Comparison of ENCODE assay signal across 8 mouse cellular contexts in genomic region chr16:72027404-72028215, GRCm38 (mm10).
DNase-seq lines count a peak whose midpoint lies in the region; ATAC-seq lines count a peak whose summit lies in the region.

No protein-coding gene starts in this region.

- H3K4me2 ChIP-seq in heart, embryonic 11.5 days = peak overlapping the region; percentile 92
- H3K4me2 ChIP-seq in limb, embryonic 12.5 days = peak overlapping the region; percentile 80

- peaks cover 10% of the 10 kb centered on the region for H3K27me3 ChIP-seq in heart, embryonic 11.5 days (ENCODE audit: control insufficient read depth, insufficient read depth, low read length)
- H3K27me3 ChIP-seq in limb, embryonic 12.5 days = peaks cover 32% of the 10 kb centered on the region

- 0 out of 2 replicates have a peak overlapping the region, but pooled peaks have one; percentile 56 for H3K9ac ChIP-seq in heart, embryonic 11.5 days (ENCODE audit: low read depth, low read length)
- 0 out of 2 replicates have a peak overlapping the region, but pooled peaks have one; percentile 14 for H3K9ac ChIP-seq in limb, embryonic 12.5 days (replicated peaks)

- intact Hi-C loops in heart, postnatal 25 days (cut with DNase I) = no loop called here

- no peak for DNase-seq in heart, postnatal 25 days (ENCODE audit: low spot score)
- peak; percentile 32 for DNase-seq in ZHBTc4 (ENCODE audit: low read depth, low spot score)
- DNase-seq in frontal cortex, postnatal 14 days (ENCODE audit: low spot score in 2 of 2) = peak; percentile 14 to 18
- DNase-seq in right cerebral cortex, postnatal 25 days = peak; percentile 20
- DNase-seq in spleen, postnatal 4 days (ENCODE audit: low spot score in 2 of 2) = no peak
- no peak for DNase-seq in thymus, postnatal 36 days

- no peak overlapping the region for H3K27ac ChIP-seq in heart, embryonic 11.5 days (ENCODE audit: low read depth, low read length)
- H3K27ac ChIP-seq in limb, embryonic 12.5 days = no peak overlapping the region

- 4% methylated on average over 27 of the region's 27 CpGs for WGBS in heart, embryonic 11.5 days (ENCODE audit: insufficient replicate concordance)
- WGBS in limb, embryonic 12.5 days = 3% methylated on average over 27 of the region's 27 CpGs

- 0 out of 2 replicates have a peak, but pooled peaks cover 4% of the 10 kb centered on the region for H3K4me1 ChIP-seq in heart, embryonic 11.5 days (ENCODE audit: control insufficient read depth, insufficient read depth, low read length)
- peaks cover 10% of the 10 kb centered on the region; the same call in 1 of the 2 replicates for H3K4me1 ChIP-seq in limb, embryonic 12.5 days (replicated peaks)

- H3K9me3 ChIP-seq in heart, embryonic 11.5 days (replicated peaks; ENCODE audit: control insufficient read depth, low read length) = no peaks in the 10 kb centered on the region
- no peaks in the 10 kb centered on the region for H3K9me3 ChIP-seq in limb, embryonic 12.5 days

- ATAC-seq in heart, embryonic 11.5 days (replicated peaks; ENCODE audit: insufficient number of reproducible peaks, low FRiP score, low TSS enrichment) = no peak
- ATAC-seq in limb, embryonic 12.5 days (ENCODE audit: insufficient number of reproducible peaks, insufficient read depth, low FRiP score, low TSS enrichment, low read depth) = peak; percentile 73; the same call in 1 of the 2 replicates

- H3K36me3 ChIP-seq in heart, embryonic 11.5 days (ENCODE audit: control insufficient read depth, insufficient read depth, low read length) = no peaks in the 10 kb centered on the region
- H3K36me3 ChIP-seq in limb, embryonic 12.5 days = no peaks in the 10 kb centered on the region

- peak overlapping the region; percentile 52 for H3K4me3 ChIP-seq in heart, embryonic 11.5 days (ENCODE audit: low read depth, low read length)
- H3K4me3 ChIP-seq in limb, embryonic 12.5 days (replicated peaks) = peak overlapping the region; percentile 48

Comparison
In these comparisons a context has a peak if more than half of its experiments do, and no peak if none do; other contexts are left out.
1. DNase-seq: peak in ZHBTc4 (single experiment), frontal cortex, postnatal 14 days (2 of 2) and right cerebral cortex, postnatal 25 days (single experiment); none in heart, postnatal 25 days (single experiment), spleen, postnatal 4 days (0 of 2) and thymus, postnatal 36 days (0 of 2).